Mouse (Mus musculus) brain, embryonic 14.5 days (tissue): ENCODE data around the gene Tmem190. TPM values are rescaled to one million over a fixed set of nuclear protein-coding genes. Genes with fewer than 3 reads are reported as not detected.

Experiments used
- DNase-seq: peaks from one replicate; pipeline ENCODE4 v3.0.0-alpha.2; 2011; ENCODE audit warnings: low read depth
- CTCF ChIP-seq: fragments of 200-500 bp; IDR thresholded peaks from 2 replicates; pipeline ENCODE4 v1.5.1; 2012; ENCODE audit warnings: inconsistent platforms, mild to moderate bottlenecking, moderate library complexity, borderline replicate concordance; ENCODE audit not compliant: insufficient read depth, insufficient read length; ENCODE audit errors: extremely low read depth
- POLR2A ChIP-seq: fragments of 200-500 bp; IDR thresholded peaks from 2 replicates; pipeline ENCODE4 v1.6.1; 2012; ENCODE audit warnings: mild to moderate bottlenecking, inconsistent platforms, borderline replicate concordance; ENCODE audit not compliant: poor library complexity, insufficient read depth, insufficient read length, severe bottlenecking; ENCODE audit errors: extremely low read depth
- polyA plus RNA-seq: library from polyadenylated mRNA; depleted of rRNA; stranded (reverse); fragments of >200 nt; gene quantifications from 2 replicates; pipeline ENCODE4 v1.2.3, GENCODE M21; 2012

Gene Tmem190
- polyA plus RNA-seq, 1 experiment = not detected

DNA sequence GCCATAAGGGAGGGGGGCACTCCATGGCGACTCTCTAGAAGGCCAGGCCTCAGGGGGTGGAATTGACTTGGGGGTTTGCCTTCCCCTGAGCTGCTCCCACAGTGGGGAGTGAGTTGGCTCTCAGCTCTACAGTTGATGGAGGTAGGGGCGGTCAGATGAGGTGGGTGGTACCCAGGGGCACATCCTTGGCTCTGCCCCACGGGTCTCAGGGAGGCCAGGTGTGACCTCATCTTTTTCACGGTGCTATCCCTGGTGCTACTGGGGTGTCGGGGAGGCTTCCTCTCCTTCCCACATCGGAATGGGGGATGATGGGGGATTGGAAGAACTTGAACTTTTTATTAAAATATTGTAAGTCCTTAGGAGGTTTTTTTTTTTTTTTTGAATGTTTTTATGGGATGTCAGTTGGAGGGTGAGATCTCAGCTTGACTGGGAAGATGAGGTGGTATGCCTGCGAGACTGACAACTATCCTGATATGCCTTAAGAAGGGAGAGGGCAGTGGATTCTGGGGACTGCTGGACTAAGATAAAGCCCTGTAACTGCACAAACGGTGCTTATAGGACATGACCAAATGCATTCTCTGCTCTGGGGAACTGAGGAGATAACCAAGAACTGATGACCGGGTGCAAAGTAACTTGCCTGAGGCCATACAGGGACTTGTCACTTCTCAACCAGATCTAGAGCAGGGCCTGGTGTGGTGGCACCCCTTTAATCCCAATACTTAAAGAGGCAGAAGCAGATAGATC is 35.4 kb upstream of the Tmem190 start:
- no peak for DNase-seq
- no peak for TF ChIP-seq CTCF
- no peak for TF ChIP-seq POLR2A

DNA sequence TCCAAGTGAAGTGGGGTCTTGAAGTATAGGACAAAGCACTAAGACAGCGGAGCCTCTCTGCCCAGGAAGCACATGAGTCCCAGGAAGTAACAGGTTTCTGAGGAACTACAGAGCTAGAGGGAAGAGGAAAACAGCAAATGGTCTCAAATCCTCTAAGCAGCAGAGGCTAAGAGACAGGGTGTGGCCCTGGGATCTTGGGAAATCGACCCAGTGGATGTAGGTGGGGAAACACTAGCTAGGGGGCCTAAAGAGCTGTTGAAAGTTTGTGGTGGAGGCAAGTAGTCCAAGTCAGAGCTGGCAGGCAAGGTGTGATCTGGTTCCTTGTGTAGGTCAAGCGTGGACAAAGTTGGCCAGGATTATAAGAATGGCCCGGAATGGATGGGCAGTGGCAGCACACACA is 34.4 kb upstream of the Tmem190 start:
- TF ChIP-seq CTCF (no peak), POLR2A (no peak)

DNA sequence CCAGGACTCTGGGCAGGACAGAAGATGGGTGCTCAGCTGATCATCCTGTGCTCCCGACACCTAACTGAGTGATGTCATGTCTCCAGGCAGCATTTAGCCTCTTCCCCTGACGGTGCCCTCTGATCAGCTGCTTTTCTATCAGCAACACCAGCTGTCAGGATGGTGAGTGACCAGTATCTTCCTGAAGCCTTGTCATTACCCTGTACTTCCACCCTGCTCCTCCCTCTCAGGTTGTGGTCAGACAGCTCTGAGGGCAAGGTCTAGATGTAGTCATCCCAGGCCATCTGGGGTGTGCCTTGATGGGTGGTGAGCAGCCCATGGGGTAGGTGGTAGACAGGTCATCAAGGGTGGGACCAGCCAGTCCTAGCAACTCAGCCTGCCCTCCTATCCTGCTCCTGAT is 33.6 kb upstream of the Tmem190 start:
- DNase-seq = no peak

More for the DNA sequence above, 34.4 kb upstream of the Tmem190 start:
- DNase-seq = no peak

DNA sequence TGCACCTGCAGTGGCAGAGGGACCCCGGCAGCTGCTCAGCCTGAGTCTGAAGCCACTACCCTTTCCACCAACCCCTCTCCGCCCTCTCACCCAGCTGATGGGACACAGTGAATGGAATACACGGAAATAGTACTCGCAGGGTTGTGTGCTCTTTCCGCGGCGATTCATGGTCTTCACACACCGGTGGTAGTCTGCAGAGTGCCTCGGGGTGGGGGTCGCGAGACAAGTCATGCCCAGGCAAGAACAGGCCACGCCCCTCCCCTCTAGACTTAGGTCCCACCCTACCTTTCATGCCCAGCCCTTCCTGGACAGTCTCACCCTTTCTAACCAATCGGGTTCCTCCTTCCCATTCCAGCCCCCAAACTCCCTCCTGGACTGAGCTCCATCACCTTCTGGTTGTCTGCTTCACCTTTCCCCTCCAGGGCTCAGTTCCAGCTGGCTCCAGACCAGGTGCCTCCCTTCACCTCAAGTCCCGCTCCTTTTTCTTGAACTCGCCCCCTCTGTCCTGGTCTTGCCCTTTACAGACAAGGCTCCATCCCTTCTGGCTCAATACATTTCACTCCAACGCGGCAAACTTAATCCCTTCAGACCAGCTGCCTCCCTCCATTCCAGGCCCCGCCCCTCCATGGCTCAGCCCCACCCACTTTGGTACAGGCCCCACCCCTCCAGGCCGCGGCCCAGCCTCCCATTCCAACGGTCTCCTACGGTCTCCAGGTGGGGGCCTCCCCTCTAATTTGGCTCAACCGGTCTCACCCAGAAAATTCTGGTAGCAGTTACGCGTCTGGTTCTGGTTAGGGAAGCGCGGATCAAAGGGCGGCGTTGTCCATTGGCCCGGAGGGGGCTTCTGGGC is 30.5 kb upstream of the Tmem190 start:
- no peak for TF ChIP-seq POLR2A
- TF ChIP-seq CTCF = no peak
- peak; percentile 49 for DNase-seq

More for the DNA sequence above, 33.6 kb upstream of the Tmem190 start:
- TF ChIP-seq CTCF (no peak), POLR2A (no peak)

DNA sequence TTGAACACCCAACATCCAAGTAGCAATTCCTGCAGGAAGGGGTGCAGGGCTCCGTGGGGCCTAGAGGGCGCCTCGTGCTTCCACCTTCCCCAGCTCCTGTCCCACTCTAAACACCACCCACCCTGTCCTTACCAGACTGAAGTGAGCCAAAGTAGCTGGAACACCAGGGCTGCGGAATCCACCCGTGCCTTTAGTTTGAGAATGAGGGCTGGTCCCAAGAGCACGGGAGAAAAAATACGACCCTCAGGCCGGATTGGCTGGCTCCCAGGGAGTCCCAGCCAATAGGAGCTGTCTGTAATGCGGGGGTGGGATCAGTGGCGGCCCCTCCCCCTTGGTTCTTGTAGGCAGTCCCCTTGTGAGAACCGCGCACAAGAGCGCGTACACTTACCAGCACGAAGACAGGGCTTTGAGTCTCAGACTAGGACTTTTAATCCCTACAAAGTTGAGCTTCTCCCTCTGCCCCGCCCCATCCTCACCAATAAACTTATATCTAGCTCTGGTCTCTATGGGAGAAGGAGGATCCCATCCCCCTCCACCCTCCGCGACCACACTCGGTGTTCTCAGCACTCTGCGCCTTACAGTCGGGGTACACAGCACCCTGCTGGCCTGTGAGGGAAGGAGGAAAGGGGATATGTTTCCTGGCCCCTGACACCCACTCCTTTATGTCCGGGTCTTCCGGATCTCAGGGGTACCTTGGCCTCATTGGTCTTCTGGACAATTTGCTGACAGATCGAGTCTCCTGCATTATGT is 29.7 kb upstream of the Tmem190 start, which contains the start of gene Cox6b2:
Cox6b2 (minus strand) TSS at position 274 of the 750 bp plus-strand sequence.
- TF ChIP-seq CTCF (no peak), POLR2A (no peak)
- DNase-seq = peak; percentile 95

DNA sequence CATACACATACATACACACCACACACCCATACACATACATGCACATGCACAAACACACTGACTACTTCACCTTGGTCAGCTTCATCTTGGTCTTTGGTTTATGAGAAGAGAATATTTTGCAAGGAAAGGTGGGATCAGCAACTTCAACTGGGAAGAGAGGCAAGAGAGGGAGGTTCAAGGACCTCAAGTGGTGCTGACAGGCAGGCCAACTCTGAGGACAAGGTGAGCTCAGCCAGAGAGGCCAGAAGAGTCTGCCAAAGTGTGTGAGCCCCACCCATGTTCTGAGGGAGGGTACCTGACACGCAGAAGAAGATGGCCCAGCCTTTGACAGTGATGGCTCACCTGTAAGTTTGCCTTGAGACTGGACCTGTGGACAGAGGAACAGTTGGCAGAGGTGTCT is 23.1 kb upstream of the Tmem190 start:
- TF ChIP-seq CTCF (no peak), POLR2A (no peak)
- DNase-seq = no peak

DNA sequence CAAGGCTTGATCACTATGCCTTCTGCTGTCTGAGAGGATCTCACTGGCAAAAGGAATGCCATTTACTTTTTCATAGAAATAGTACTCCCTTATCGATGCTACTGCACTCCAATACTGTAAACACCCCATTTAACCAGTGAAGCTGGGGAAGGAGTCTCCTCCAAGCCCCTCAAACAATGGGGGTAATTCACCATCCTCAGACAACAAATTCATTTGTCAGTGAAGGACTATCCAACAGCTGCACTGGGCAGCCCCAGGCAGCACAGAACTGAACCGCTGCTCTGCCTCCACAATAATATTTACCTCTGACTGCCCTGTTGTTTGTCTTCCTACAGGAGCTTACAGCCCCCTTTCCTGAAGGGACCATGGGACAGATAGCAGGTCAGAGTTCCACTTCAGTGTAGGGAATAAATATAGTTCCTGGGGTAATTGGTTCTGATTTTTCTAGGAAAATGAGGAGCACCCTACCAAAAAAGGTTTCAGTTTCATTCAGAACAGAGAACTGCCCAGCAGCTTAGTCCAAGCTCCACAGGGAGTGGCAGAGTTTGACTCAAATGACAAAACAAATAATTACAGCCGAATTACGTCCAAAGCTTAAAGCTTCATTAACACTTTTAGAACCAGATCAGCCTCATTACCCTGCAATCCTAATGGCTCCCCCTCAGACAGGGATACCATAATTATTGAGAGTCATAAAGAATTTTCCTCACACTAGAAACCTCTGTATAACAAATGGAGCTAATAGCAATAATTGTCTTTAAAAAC is 17.6 kb upstream of the Tmem190 start:
- DNase-seq = peak; percentile 61
- TF ChIP-seq CTCF (no peak), POLR2A (no peak)

DNA sequence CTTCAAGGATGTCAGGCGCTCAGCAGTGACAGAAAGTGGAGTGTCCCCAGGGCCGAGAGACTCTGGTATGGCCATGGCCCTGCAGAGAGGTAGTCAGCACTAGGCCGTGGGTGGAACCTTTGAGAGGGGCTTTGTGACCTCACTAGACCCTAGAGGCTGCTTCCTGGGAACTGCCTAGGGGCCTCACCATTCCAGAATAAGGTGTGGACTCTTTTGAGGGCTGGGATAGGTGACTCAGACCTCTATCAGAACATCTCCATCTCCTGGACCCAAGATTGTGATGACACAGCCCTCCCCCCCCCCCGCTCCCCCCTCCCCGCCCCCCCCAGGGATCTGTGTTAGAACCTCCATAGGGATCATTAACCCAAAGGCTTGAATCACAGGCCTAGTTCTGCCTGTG is 11.5 kb upstream of the Tmem190 start, which contains the start of gene Fam71e2:
Fam71e2 (minus strand) TSS at position 101 of the 400 bp plus-strand sequence.
- no peak for DNase-seq
- TF ChIP-seq POLR2A = no peak
- no peak for TF ChIP-seq CTCF

DNA sequence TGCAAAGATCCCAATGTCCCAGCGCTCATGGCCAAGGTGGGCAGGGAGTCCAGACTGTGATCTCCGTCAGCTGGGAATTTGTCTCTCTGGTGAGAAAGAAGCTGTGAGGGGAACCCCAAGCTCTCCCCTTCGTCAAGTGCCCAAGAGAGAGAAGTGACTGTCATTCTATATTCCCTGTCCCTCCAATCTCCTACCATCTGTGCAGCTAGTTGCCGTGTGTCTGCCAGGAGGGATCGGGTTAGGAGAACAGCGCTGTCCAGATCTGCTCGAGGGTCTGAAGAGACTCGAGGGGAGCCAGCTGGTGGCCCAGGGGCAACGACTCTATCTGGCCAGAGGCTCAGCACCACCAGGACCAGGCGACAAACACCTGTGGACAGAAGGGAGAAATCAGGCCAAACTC is 6.6 kb upstream of the Tmem190 start:
- DNase-seq = no peak
- no peak for TF ChIP-seq POLR2A
- no peak for TF ChIP-seq CTCF
